Mouse (Mus musculus) retina, postnatal 7 days (tissue): ENCODE measurements around the gene Eif5a2.

Experiments used
- DNase-seq: peaks from one replicate; pipeline ENCODE4 v3.0.0-alpha.2; 2012; ENCODE audit warnings: low read depth, low spot score

Gene Eif5a2

GRCm38 (mm10) chr3:28808039-28808643 lies 27.1 kb downstream of the Eif5a2 start:
- no peak for DNase-seq

- DNase-seq: no peak
Observed at GRCm38 (mm10) chr3:28811441-28811840, 30.4 kb downstream of the Eif5a2 start.

- peak; percentile 60 for DNase-seq
Observed at GRCm38 (mm10) chr3:28814361-28814760, 33.3 kb downstream of the Eif5a2 start.

GRCm38 (mm10) chr3:28816010-28816540 lies 35.0 kb downstream of the Eif5a2 start:
- DNase-seq: no peak

GRCm38 (mm10) chr3:28826272-28826671 lies 45.2 kb downstream of the Eif5a2 start:
- no peak for DNase-seq

- no peak for DNase-seq
Observed at GRCm38 (mm10) chr3:28827605-28828004, 46.5 kb downstream of the Eif5a2 start.

- no peak for DNase-seq
Observed at GRCm38 (mm10) chr3:28829454-28829853, 48.4 kb downstream of the Eif5a2 start.

- no peak for DNase-seq
Observed at GRCm38 (mm10) chr3:28836796-28837371, 55.8 kb downstream of the Eif5a2 start.

- no peak for DNase-seq
Observed at GRCm38 (mm10) chr3:28841886-28842649, 61.0 kb downstream of the Eif5a2 start.

- no peak for DNase-seq
Observed at GRCm38 (mm10) chr3:28843231-28843630, 62.2 kb downstream of the Eif5a2 start.

- no peak for DNase-seq
Observed at GRCm38 (mm10) chr3:28847115-28847514, 66.0 kb downstream of the Eif5a2 start.
